12 mouse cellular contexts compared by ENCODE assay signal in the genomic region with DNA sequence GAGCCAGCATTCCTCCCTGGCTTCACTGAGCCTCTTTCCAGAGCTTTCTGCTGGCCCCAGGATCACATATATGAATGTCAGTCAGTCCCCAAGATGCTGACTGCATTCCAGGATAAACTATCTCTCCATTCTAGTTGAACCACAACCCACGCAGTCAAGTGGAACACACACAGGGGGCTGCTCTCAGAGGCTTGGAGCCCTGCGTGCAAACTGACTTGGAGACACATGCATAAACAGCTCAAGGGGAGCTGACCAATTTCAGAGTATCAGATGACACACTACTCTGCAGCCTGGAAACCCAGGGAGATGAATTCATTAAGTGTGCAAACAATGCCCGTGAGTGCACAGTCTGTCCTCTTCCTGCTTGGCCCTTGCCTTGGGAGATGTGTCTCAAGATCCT. TPM values are rescaled to one million over a fixed set of nuclear protein-coding genes. Genes with fewer than 3 reads are reported as not detected.
DNase-seq lines count a peak whose midpoint lies in the region; ATAC-seq and TF ChIP-seq lines count a peak whose summit lies in the region.
"Had no signal": no experiment of that assay in that cellular context is flagged by ENCODE, and none has a peak within 500 bp of the region (broad histone marks: within the 10 kb centered on the region; RNA-seq: fewer than 3 reads in every experiment).

No protein-coding gene starts in this region.

- H3K4me1 ChIP-seq in kidney, embryonic 16.5 days (ENCODE audit: insufficient read depth, low read length) = peaks cover 37% of the 10 kb centered on the region
- no peaks in the 10 kb centered on the region for H3K4me1 ChIP-seq in kidney, adult 2 months (ENCODE audit: control insufficient read depth, insufficient read depth, low read length)
- no peaks in the 10 kb centered on the region for H3K4me1 ChIP-seq in embryonic facial prominence, embryonic 11.5 days (ENCODE audit: control insufficient read depth, insufficient read depth, low read length)

- no peak overlapping the region for H3K9ac ChIP-seq in kidney, embryonic 16.5 days (replicated peaks; ENCODE audit: low read length)
- H3K9ac ChIP-seq in embryonic facial prominence, embryonic 11.5 days (replicated peaks; ENCODE audit: low read length) = no peak overlapping the region
- H3K9ac ChIP-seq: hindbrain, embryonic 15.5 days; limb, embryonic 12.5 days had no signal

- DNase-seq in kidney, adult 2 months = no peak
- peak; percentile 50 for DNase-seq in embryo, embryonic 10.5 days (ENCODE audit: low spot score)
- DNase-seq in embryonic facial prominence, embryonic 11.5 days (ENCODE audit: low spot score) = peak; percentile 64
- DNase-seq in mesoderm, embryonic 11.5 days (ENCODE audit: low read depth, low spot score) = peak; percentile 23
- no peak for DNase-seq in frontal cortex, postnatal 14 days (ENCODE audit: low spot score in 2 of 2)
- DNase-seq in urinary bladder, postnatal 4 days (ENCODE audit: low spot score in 2 of 2) = no peak
- DNase-seq: cerebellum, postnatal 14 days; thymus, postnatal 25 days had no signal

- H3K9me3 ChIP-seq in kidney, embryonic 16.5 days (ENCODE audit: low read length) = no peaks in the 10 kb centered on the region
- H3K9me3 ChIP-seq in embryonic facial prominence, embryonic 11.5 days (replicated peaks; ENCODE audit: control insufficient read depth, low read length) = no peaks in the 10 kb centered on the region
- H3K9me3 ChIP-seq: hindbrain, embryonic 15.5 days; limb, embryonic 12.5 days had no signal

- TF ChIP-seq POLR2A in kidney, adult 2 months (IDR thresholded peaks at IDR 0.05; ENCODE audit: low read depth, low read length) = no peak

- no peak overlapping the region for H3K4me2 ChIP-seq in kidney, embryonic 16.5 days (replicated peaks; ENCODE audit: low read depth, low read length)
- no peak overlapping the region for H3K4me2 ChIP-seq in embryonic facial prominence, embryonic 11.5 days (ENCODE audit: low read depth, low read length)
- H3K4me2 ChIP-seq: hindbrain, embryonic 15.5 days; limb, embryonic 12.5 days had no signal

- no peak for TF ChIP-seq CTCF in kidney, adult 2 months (conservative IDR thresholded peaks at IDR 0.05; ENCODE audit: insufficient read depth, insufficient read length, low read depth, low read length)

- ATAC-seq in kidney, embryonic 16.5 days (ENCODE audit: low FRiP score, low TSS enrichment) = peak; percentile 69
- 0 out of 2 replicates have a peak, but pooled peaks have one; percentile 56 for ATAC-seq in embryonic facial prominence, embryonic 11.5 days (replicated peaks; ENCODE audit: insufficient number of reproducible peaks, low FRiP score, low TSS enrichment, low read depth)

- H3K27me3 ChIP-seq in kidney, embryonic 16.5 days (ENCODE audit: insufficient read depth, low read length) = no peaks in the 10 kb centered on the region
- H3K27me3 ChIP-seq in kidney, adult 2 months (replicated peaks; ENCODE audit: control insufficient read depth, insufficient read depth, low read length) = no peaks in the 10 kb centered on the region; the same call in 1 of the 2 replicates
- no peaks in the 10 kb centered on the region for H3K27me3 ChIP-seq in embryonic facial prominence, embryonic 11.5 days (ENCODE audit: control insufficient read depth, insufficient read depth, low read length)
- H3K27me3 ChIP-seq: hindbrain, embryonic 15.5 days; limb, embryonic 12.5 days had no signal

- H3K36me3 ChIP-seq in kidney, embryonic 16.5 days (ENCODE audit: insufficient read depth, low read length) = no peaks in the 10 kb centered on the region
- H3K36me3 ChIP-seq in kidney, adult 2 months (ENCODE audit: control insufficient read depth, insufficient read depth, low read length) = no peaks in the 10 kb centered on the region
- no peaks in the 10 kb centered on the region for H3K36me3 ChIP-seq in embryonic facial prominence, embryonic 11.5 days (replicated peaks; ENCODE audit: control insufficient read depth, insufficient read depth, low read depth, low read length)
- H3K36me3 ChIP-seq: hindbrain, embryonic 15.5 days; limb, embryonic 12.5 days had no signal

- no peak overlapping the region for H3K4me3 ChIP-seq in kidney, embryonic 16.5 days (ENCODE audit: low read length)
- H3K4me3 ChIP-seq in kidney, adult 2 months (ENCODE audit: insufficient read depth, low read depth, low read length) = no peak overlapping the region
- no peak overlapping the region for H3K4me3 ChIP-seq in embryonic facial prominence, embryonic 11.5 days (ENCODE audit: low read depth, low read length)
- H3K4me3 ChIP-seq: hindbrain, embryonic 15.5 days; limb, embryonic 12.5 days; myocyte had no signal

- H3K27ac ChIP-seq in kidney, embryonic 16.5 days (ENCODE audit: low read length) = peak overlapping the region; percentile 63
- H3K27ac ChIP-seq in kidney, adult 2 months (ENCODE audit: insufficient read depth, low read depth, low read length) = no peak overlapping the region
- no peak overlapping the region for H3K27ac ChIP-seq in embryonic facial prominence, embryonic 11.5 days (replicated peaks; ENCODE audit: low read depth, low read length)
- H3K27ac ChIP-seq: hindbrain, embryonic 15.5 days; limb, embryonic 12.5 days had no signal

- 6% methylated on average over 3 of the region's 3 CpGs for WGBS in kidney, embryonic 16.5 days
- WGBS in kidney, adult 2 months = 35% methylated on average over 3 of the region's 3 CpGs
- 10% methylated on average over 3 of the region's 3 CpGs for WGBS in embryonic facial prominence, embryonic 11.5 days

RNA-seq across cellular contexts. Expression of gene Grk3, which starts 54.7 kb away (rescaled TPM):
- 10.9 and 13.0 TPM in 2 replicates for polyA plus RNA-seq in kidney, embryonic 16.5 days (2015; fragmentation: Nextera tagmentation; extraction: Ambion mirVana)
- polyA plus RNA-seq in kidney, adult 2 months (2012; rRNA removed) = 5.2 and 5.9 TPM in 2 replicates
- 2.7 and 5.0 TPM in 2 replicates for polyA plus RNA-seq in embryonic facial prominence, embryonic 11.5 days (2014; fragmentation: Nextera tagmentation; extraction: Ambion mirVana)
- polyA plus RNA-seq: myocyte had no signal

Comparison
In these comparisons a context has a peak if more than half of its experiments do, and no peak if none do; other contexts are left out.
1. DNase-seq: peak in embryo, embryonic 10.5 days (single experiment), embryonic facial prominence, embryonic 11.5 days (single experiment) and mesoderm, embryonic 11.5 days (single experiment); none in kidney, adult 2 months (single experiment), frontal cortex, postnatal 14 days (0 of 2) and urinary bladder, postnatal 4 days (0 of 2).